Mouse (Mus musculus): ENCODE measurements around the gene Ociad1.

GRCm38 (mm10) chr5:73295916-73296315, 3.3 kb downstream of the Ociad1 start:
- no peak for TF ChIP-seq CTCF (IDR thresholded peaks at IDR 0.05; ENCODE audit: borderline replicate concordance, insufficient read depth, low read depth, low read length)
- no peak for TF ChIP-seq POLR2A (IDR thresholded peaks at IDR 0.05; ENCODE audit: borderline replicate concordance, insufficient read depth, low read length)
